Mouse (Mus musculus) bone marrow, adult 2 months (tissue): ENCODE data around the gene Npc1l1.

Experiments used
- CTCF ChIP-seq: fragments of 200-500 bp; IDR thresholded peaks from 2 replicates; pipeline ENCODE4 v1.5.1; 2011; ENCODE audit warnings: low read length, control low read depth; ENCODE audit not compliant: control insufficient read depth, insufficient read depth
- POLR2A ChIP-seq: fragments of 200-500 bp; IDR thresholded peaks from 2 replicates; pipeline ENCODE4 v1.6.1; 2011; ENCODE audit warnings: low read depth, mild to moderate bottlenecking, control low read depth, low read length, borderline replicate concordance; ENCODE audit not compliant: control insufficient read depth

GRCm38 (mm10) chr11:6233025-6233424 lies 3.1 kb upstream of the Npc1l1 start:
- no peak for TF ChIP-seq CTCF
- TF ChIP-seq POLR2A = no peak
